Mouse (Mus musculus) neural tube, embryonic 13.5 days (tissue): ENCODE measurements around the gene Itgad. TPM values are rescaled to one million over a fixed set of nuclear protein-coding genes. Genes with fewer than 3 reads are reported as not detected.

ENCODE experiments used
- ATAC-seq: fragments of 200-750 bp; cut with Nextera tagmentation; 2 replicates; pipeline ENCODE4 v1.8.0; 2017; ENCODE audit warnings: low read depth, mild to moderate bottlenecking, moderate TSS enrichment, moderate library complexity
- H3K27ac ChIP-seq: fragments of 300-500 bp; sonication (generic); replicated peaks from 2 replicates; pipeline ENCODE4 v1.5.1; 2015; ENCODE audit warnings: moderate library complexity, mild to moderate bottlenecking, inconsistent platforms
- H3K27me3 ChIP-seq: fragments of 300-500 bp; sonication (generic); 2 replicates; pipeline ENCODE4 v1.6.1; 2015; ENCODE audit warnings: mild to moderate bottlenecking, inconsistent platforms
- H3K36me3 ChIP-seq: fragments of 300-500 bp; sonication (generic); 2 replicates; pipeline ENCODE4 v1.6.1; 2015; ENCODE audit warnings: mild to moderate bottlenecking, inconsistent platforms
- H3K4me1 ChIP-seq: fragments of 300-500 bp; sonication (generic); replicated peaks from 2 replicates; pipeline ENCODE4 v1.6.1; 2015; ENCODE audit warnings: inconsistent platforms
- H3K4me2 ChIP-seq: fragments of 300-500 bp; sonication (generic); 2 replicates; pipeline ENCODE4 v1.6.1; 2015; ENCODE audit warnings: inconsistent platforms, mild to moderate bottlenecking, moderate library complexity
- H3K4me3 ChIP-seq: fragments of 300-500 bp; sonication (generic); 2 replicates; pipeline ENCODE4 v1.5.1; 2015; ENCODE audit warnings: mild to moderate bottlenecking, inconsistent platforms
- H3K9ac ChIP-seq: fragments of 300-500 bp; sonication (generic); 2 replicates; pipeline ENCODE4 v1.6.1; 2015; ENCODE audit warnings: moderate library complexity, mild to moderate bottlenecking, inconsistent platforms
- H3K9me3 ChIP-seq: fragments of 300-500 bp; sonication (generic); 2 replicates; pipeline ENCODE4 v1.6.1; 2016; ENCODE audit warnings: inconsistent platforms
- WGBS: fragments of 180-500 bp; shearing (Covaris S2); methylation state at CpG from one replicate; pipeline ENCODE4 v1.1.7; 2015; 5-methylcytosine and 5-hydroxymethylcytosine counted together
- polyA plus RNA-seq: library from polyadenylated mRNA; unstranded; fragments of >200 nt; fragmentation: Nextera tagmentation; extraction: Ambion mirVana; gene quantifications from 2 replicates; pipeline ENCODE4 v1.2.1, GENCODE M21; 2015

Itgad gene
- not detected in 2 replicates for polyA plus RNA-seq

GRCm38 (mm10) chr7:128154076-128154475 is at the start of gene Itgad:
Itgad (plus strand) TSS chr7:128154376.
- ATAC-seq, result no peak
- H3K27me3 ChIP-seq, result no peaks in the 10 kb centered on the region
- no peak within 1 kb of the TSS for H3K27ac ChIP-seq
- H3K9ac ChIP-seq, result no peak within 1 kb of the TSS
- no peaks in the 10 kb centered on the region for H3K9me3 ChIP-seq
- H3K4me2 ChIP-seq, result no peak within 1 kb of the TSS
- H3K4me3 ChIP-seq, result no peak within 1 kb of the TSS
- H3K4me1 ChIP-seq, result no peaks in the 10 kb centered on the region
- 94% methylated on average over 21 of the region's 21 CpGs for WGBS
- H3K36me3 ChIP-seq, result no peaks in the 10 kb centered on the region

GRCm38 (mm10) chr7:128105246-128105645 is 48.9 kb upstream of the Itgad start:
- no peaks in the 10 kb centered on the region for H3K9me3 ChIP-seq
- H3K4me3 ChIP-seq, result no peak overlapping the region
- no peaks in the 10 kb centered on the region for H3K36me3 ChIP-seq
- WGBS, result 65% methylated on average over 4 of the region's 4 CpGs
- no peak overlapping the region for H3K9ac ChIP-seq
- H3K27ac ChIP-seq, result no peak overlapping the region
- no peak overlapping the region for H3K4me2 ChIP-seq
- H3K27me3 ChIP-seq, result no peaks in the 10 kb centered on the region
- no peaks in the 10 kb centered on the region for H3K4me1 ChIP-seq
- ATAC-seq, result no peak

GRCm38 (mm10) chr7:128107462-128107861 is 46.7 kb upstream of the Itgad start:
- Histone ChIP-seq H3K9me3 (no peaks in the 10 kb centered on the region), H3K4me1 (no peaks in the 10 kb centered on the region), H3K4me3 (no peak overlapping the region), H3K27me3 (no peaks in the 10 kb centered on the region), H3K4me2 (no peak overlapping the region), H3K27ac (no peak overlapping the region), H3K9ac (no peak overlapping the region), H3K36me3 (no peaks in the 10 kb centered on the region)
- WGBS, result 86% methylated on average over 7 of the region's 7 CpGs
- no peak for ATAC-seq

GRCm38 (mm10) chr7:128110314-128110713 is 43.9 kb upstream of the Itgad start:
- Histone ChIP-seq H3K9ac (no peak overlapping the region), H3K9me3 (no peaks in the 10 kb centered on the region), H3K36me3 (no peaks in the 10 kb centered on the region), H3K4me1 (no peaks in the 10 kb centered on the region), H3K27ac (no peak overlapping the region), H3K27me3 (no peaks in the 10 kb centered on the region), H3K4me2 (no peak overlapping the region), H3K4me3 (no peak overlapping the region)
- no peak for ATAC-seq
- WGBS, result 71% methylated on average over 2 of the region's 2 CpGs

- ATAC-seq, result no peak
Measured at GRCm38 (mm10) chr7:128112131-128112530, 42.0 kb upstream of the Itgad start.

GRCm38 (mm10) chr7:128114371-128115105 is 39.6 kb upstream of the Itgad start:
- ATAC-seq, result no peak
- H3K9ac ChIP-seq, result no peak overlapping the region
- no peak overlapping the region for H3K4me3 ChIP-seq
- H3K36me3 ChIP-seq, result no peaks in the 10 kb centered on the region
- no peaks in the 10 kb centered on the region for H3K9me3 ChIP-seq
- no peaks in the 10 kb centered on the region for H3K27me3 ChIP-seq
- no peaks in the 10 kb centered on the region for H3K4me1 ChIP-seq
- H3K4me2 ChIP-seq, result no peak overlapping the region
- WGBS, result 93% methylated on average over 11 of the region's 11 CpGs
- H3K27ac ChIP-seq, result no peak overlapping the region

More at GRCm38 (mm10) chr7:128112131-128112530, 42.0 kb upstream of the Itgad start:
- WGBS, result 91% methylated on average over 11 of the region's 11 CpGs
- no peak overlapping the region for H3K4me2 ChIP-seq
- H3K4me3 ChIP-seq, result no peak overlapping the region
- H3K9me3 ChIP-seq, result no peaks in the 10 kb centered on the region
- no peak overlapping the region for H3K9ac ChIP-seq
- H3K36me3 ChIP-seq, result no peaks in the 10 kb centered on the region
- no peaks in the 10 kb centered on the region for H3K4me1 ChIP-seq
- H3K27ac ChIP-seq, result no peak overlapping the region
- H3K27me3 ChIP-seq, result no peaks in the 10 kb centered on the region

- no peak for ATAC-seq
- Histone ChIP-seq H3K9ac (no peak overlapping the region), H3K9me3 (no peaks in the 10 kb centered on the region), H3K4me2 (no peak overlapping the region), H3K4me1 (no peaks in the 10 kb centered on the region), H3K4me3 (no peak overlapping the region), H3K27me3 (no peaks in the 10 kb centered on the region), H3K27ac (no peak overlapping the region), H3K36me3 (no peaks in the 10 kb centered on the region)
- WGBS, result 85% methylated on average over 5 of the region's 5 CpGs
Measured at GRCm38 (mm10) chr7:128115211-128115958, 38.8 kb upstream of the Itgad start.

- H3K36me3 ChIP-seq, result no peaks in the 10 kb centered on the region
Measured at GRCm38 (mm10) chr7:128116396-128116795, 37.8 kb upstream of the Itgad start.

GRCm38 (mm10) chr7:128119726-128120490 is 34.3 kb upstream of the Itgad start:
- Histone ChIP-seq H3K4me1 (no peaks in the 10 kb centered on the region), H3K36me3 (no peaks in the 10 kb centered on the region), H3K9ac (no peak overlapping the region), H3K4me2 (no peak overlapping the region), H3K4me3 (no peak overlapping the region), H3K27me3 (no peaks in the 10 kb centered on the region), H3K9me3 (no peaks in the 10 kb centered on the region), H3K27ac (no peak overlapping the region)
- WGBS, result 88% methylated on average over 6 of the region's 6 CpGs
- ATAC-seq, result no peak

More at GRCm38 (mm10) chr7:128116396-128116795, 37.8 kb upstream of the Itgad start:
- no peak overlapping the region for H3K4me3 ChIP-seq
- H3K27me3 ChIP-seq, result no peaks in the 10 kb centered on the region
- 95% methylated on average over 5 of the region's 5 CpGs for WGBS
- no peak for ATAC-seq
- no peaks in the 10 kb centered on the region for H3K9me3 ChIP-seq
- H3K4me2 ChIP-seq, result no peak overlapping the region
- no peak overlapping the region for H3K9ac ChIP-seq
- H3K27ac ChIP-seq, result no peak overlapping the region
- no peaks in the 10 kb centered on the region for H3K4me1 ChIP-seq

- Histone ChIP-seq H3K36me3 (no peaks in the 10 kb centered on the region), H3K4me1 (no peaks in the 10 kb centered on the region), H3K9ac (no peak within 1 kb of the TSS), H3K4me2 (no peak within 1 kb of the TSS), H3K4me3 (no peak within 1 kb of the TSS), H3K27me3 (no peaks in the 10 kb centered on the region), H3K27ac (no peak within 1 kb of the TSS), H3K9me3 (no peaks in the 10 kb centered on the region)
- no peak for ATAC-seq
- 85% methylated on average over 8 of the region's 8 CpGs for WGBS
Measured at GRCm38 (mm10) chr7:128128741-128129720, 25.1 kb upstream of the Itgad start, which contains the start of gene Itgax. Itgax (plus strand) TSS chr7:128129547.

GRCm38 (mm10) chr7:128132148-128132547 is 22.0 kb upstream of the Itgad start:
- no peak overlapping the region for H3K9ac ChIP-seq
- H3K36me3 ChIP-seq, result no peaks in the 10 kb centered on the region
- H3K4me3 ChIP-seq, result no peak overlapping the region
- 91% methylated on average over 5 of the region's 5 CpGs for WGBS
- H3K4me2 ChIP-seq, result no peak overlapping the region
- H3K4me1 ChIP-seq, result no peaks in the 10 kb centered on the region
- no peaks in the 10 kb centered on the region for H3K27me3 ChIP-seq
- no peaks in the 10 kb centered on the region for H3K9me3 ChIP-seq
- ATAC-seq, result no peak
- no peak overlapping the region for H3K27ac ChIP-seq
